Mouse (Mus musculus): ENCODE results near the gene Fblim1. TPM values are rescaled to one million over a fixed set of nuclear protein-coding genes. Genes with fewer than 3 reads are reported as not detected.

Fblim1 gene
- polyA plus RNA-seq, 1 experiment = 8.4 TPM

DNA sequence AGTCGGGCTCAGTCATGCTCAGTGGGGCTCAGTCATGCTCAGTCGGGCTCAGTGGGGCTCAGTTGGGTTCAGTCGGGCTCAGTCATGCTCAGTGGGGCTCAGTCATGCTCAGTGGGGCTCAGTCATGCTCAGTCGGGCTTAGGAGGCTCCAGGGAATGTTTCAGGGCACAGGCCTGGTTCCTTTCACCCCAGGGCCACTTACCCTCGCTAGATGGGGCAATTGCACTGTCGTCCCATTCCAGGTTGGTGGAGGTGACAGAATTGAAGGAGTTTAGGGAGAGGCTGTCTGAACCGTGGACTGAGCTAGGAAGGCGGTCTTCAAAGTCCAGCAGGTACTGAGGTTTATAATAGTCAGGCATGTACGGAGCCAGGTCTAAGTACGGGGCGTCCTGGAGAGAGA, 33.6 kb upstream of the Fblim1 start:
- 68% methylated on average over 11 of the region's 11 CpGs for WGBS
- Histone ChIP-seq H3K4me3 (ENCODE audit: extremely low read depth, insufficient read depth, insufficient read length) (no peak overlapping the region), H3K27me3 (ENCODE audit: control insufficient read depth, insufficient read depth, low read length) (no peaks in the 10 kb centered on the region), H3K36me3 (ENCODE audit: control insufficient read depth, insufficient read depth, low read length) (peaks cover 9% of the 10 kb centered on the region), H3K4me1 (ENCODE audit: control insufficient read depth, insufficient read depth, insufficient read length) (no peaks in the 10 kb centered on the region), H3K27ac (ENCODE audit: insufficient read depth, low read length) (no peak overlapping the region)
- DNase-seq (ENCODE audit: low read depth in 1 of 2, low spot score in 2 of 2) = no peak
- TF ChIP-seq POLR2A (IDR thresholded peaks at IDR 0.05; ENCODE audit: low read depth, low read length) (no peak), CTCF (IDR thresholded peaks at IDR 0.05; ENCODE audit: extremely low read depth, insufficient read depth, insufficient read length, insufficient replicate concordance) (no peak)

DNA sequence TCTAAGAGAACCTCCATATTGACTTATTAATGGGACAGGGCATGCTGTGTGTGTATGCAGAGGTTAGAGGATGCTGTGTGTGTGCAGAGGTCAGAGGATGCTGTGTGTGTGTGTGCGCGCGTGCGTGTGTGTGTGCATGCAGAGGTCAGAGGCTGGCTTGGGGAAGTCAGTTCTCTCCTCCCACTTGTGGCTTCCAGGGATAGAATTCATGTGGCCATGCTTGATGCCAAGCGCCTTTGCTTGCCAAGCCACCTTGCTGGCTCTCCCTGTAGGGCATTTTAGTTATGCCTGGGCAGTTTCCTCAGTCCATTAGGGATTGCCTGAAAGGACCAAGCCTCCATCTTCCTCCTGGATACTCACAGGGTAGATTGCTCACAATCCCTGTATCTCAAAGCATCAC, 30.8 kb upstream of the Fblim1 start:
- Histone ChIP-seq H3K4me1 (ENCODE audit: control insufficient read depth, insufficient read depth, insufficient read length) (no peaks in the 10 kb centered on the region), H3K4me3 (ENCODE audit: extremely low read depth, insufficient read depth, insufficient read length) (no peak overlapping the region), H3K27me3 (ENCODE audit: control insufficient read depth, insufficient read depth, low read length) (no peaks in the 10 kb centered on the region), H3K27ac (ENCODE audit: insufficient read depth, low read length) (no peak overlapping the region), H3K36me3 (ENCODE audit: control insufficient read depth, insufficient read depth, low read length) (peaks cover 24% of the 10 kb centered on the region)
- WGBS = 94% methylated on average over 5 of the region's 5 CpGs
- TF ChIP-seq POLR2A (IDR thresholded peaks at IDR 0.05; ENCODE audit: low read depth, low read length) (no peak), CTCF (IDR thresholded peaks at IDR 0.05; ENCODE audit: extremely low read depth, insufficient read depth, insufficient read length, insufficient replicate concordance) (no peak)
- DNase-seq (ENCODE audit: low read depth in 1 of 2, low spot score in 2 of 2) = no peak

DNA sequence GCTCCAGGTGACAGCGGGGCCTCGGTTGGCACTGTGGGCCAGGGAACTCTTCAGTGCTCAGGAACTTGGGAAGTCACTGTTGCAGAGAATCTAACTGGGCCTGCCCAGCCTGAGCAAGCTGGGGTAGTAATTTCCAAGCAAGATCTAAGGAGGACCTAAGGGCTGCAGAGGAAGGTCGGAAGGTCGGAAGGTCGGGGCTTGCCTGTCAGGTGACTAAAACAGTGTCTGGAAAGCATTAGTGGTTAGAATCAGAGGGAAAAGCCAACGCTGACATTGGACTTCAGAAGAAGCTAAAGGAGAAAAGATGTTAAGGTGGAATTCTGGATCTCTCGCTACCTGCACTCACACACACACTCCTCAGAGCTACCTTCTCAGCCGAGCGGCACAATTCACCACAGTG, 30.1 kb upstream of the Fblim1 start:
- Histone ChIP-seq H3K4me1 (ENCODE audit: control insufficient read depth, insufficient read depth, insufficient read length) (no peaks in the 10 kb centered on the region), H3K4me3 (ENCODE audit: extremely low read depth, insufficient read depth, insufficient read length) (no peak overlapping the region), H3K27ac (ENCODE audit: insufficient read depth, low read length) (no peak overlapping the region), H3K36me3 (ENCODE audit: control insufficient read depth, insufficient read depth, low read length) (peaks cover 28% of the 10 kb centered on the region), H3K27me3 (ENCODE audit: control insufficient read depth, insufficient read depth, low read length) (no peaks in the 10 kb centered on the region)
- TF ChIP-seq CTCF (IDR thresholded peaks at IDR 0.05; ENCODE audit: extremely low read depth, insufficient read depth, insufficient read length, insufficient replicate concordance) = no peak
- no peak for TF ChIP-seq POLR2A (IDR thresholded peaks at IDR 0.05; ENCODE audit: low read depth, low read length)
- no peak for DNase-seq (ENCODE audit: low read depth in 1 of 2, low spot score in 2 of 2)
- WGBS = 91% methylated on average over 9 of the region's 9 CpGs

DNA sequence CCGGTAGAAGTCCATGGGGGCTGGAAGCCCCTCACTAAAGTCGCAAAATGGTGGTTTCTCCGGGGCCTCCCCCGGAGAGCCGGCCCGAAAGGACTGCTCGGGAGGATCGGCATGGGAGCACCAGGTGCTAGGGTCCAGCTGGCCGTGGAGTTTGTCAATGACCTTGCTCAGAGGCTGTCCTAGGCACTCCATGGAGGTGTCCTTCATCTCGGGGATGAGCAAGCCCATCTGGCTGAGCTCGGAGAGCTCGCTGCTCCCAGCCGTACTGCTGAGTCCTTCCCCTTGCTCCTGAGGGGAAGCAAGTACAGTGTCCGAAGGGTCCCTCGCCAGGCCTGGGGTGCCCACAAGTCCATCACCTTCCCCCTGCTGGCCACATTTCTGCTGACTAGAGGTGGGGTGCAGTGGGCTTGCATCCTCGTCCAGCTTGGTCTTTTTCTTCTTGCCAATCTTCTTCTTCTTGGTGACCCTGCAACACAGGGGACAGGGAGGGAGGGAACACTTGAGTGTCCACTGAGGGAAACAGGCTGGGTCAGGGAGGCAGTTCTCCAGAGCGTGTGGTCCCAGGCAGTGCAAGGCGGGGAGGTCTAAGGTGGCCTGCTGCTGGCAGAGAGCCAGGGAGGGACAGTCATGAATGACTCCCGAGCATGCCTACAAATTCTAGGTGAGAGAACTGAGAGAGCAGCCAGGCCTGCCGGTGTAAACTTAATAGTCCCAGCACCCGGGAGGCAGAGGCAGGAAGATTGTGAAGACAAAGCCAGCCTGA, 26.4 kb upstream of the Fblim1 start:
- Histone ChIP-seq H3K27me3 (ENCODE audit: control insufficient read depth, insufficient read depth, low read length) (no peaks in the 10 kb centered on the region), H3K4me1 (ENCODE audit: control insufficient read depth, insufficient read depth, insufficient read length) (no peaks in the 10 kb centered on the region), H3K27ac (ENCODE audit: insufficient read depth, low read length) (no peak overlapping the region), H3K4me3 (ENCODE audit: extremely low read depth, insufficient read depth, insufficient read length) (no peak overlapping the region), H3K36me3 (ENCODE audit: control insufficient read depth, insufficient read depth, low read length) (peaks cover 50% of the 10 kb centered on the region)
- DNase-seq (ENCODE audit: low read depth in 1 of 2, low spot score in 2 of 2) = no peak
- 93% methylated on average over 21 of the region's 21 CpGs for WGBS
- TF ChIP-seq CTCF (IDR thresholded peaks at IDR 0.05; ENCODE audit: extremely low read depth, insufficient read depth, insufficient read length, insufficient replicate concordance) (no peak), POLR2A (IDR thresholded peaks at IDR 0.05; ENCODE audit: low read depth, low read length) (no peak)

DNA sequence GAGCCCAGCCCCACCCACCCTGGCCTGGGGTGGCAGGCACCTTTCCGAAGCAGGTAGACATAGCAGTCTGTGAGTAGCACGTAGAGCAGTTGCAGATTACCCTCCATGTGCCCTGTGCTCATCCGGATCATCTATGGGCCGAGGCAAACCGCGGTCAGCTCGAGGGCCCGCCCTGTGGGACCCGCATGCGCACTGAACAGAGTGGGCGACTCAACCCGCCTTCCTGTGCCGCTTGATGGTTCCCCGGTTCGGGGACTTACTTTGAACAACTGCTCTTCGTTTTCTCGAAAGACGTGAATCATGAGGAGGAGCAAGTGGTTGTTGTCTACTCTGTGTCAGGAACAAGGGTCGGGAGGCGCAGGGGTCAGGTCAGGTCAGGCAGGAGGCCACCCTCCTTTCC, 25.4 kb upstream of the Fblim1 start:
- 96% methylated on average over 20 of the region's 20 CpGs for WGBS
- H3K36me3 ChIP-seq (ENCODE audit: control insufficient read depth, insufficient read depth, low read length) = peaks cover 51% of the 10 kb centered on the region
- H3K27me3 ChIP-seq (ENCODE audit: control insufficient read depth, insufficient read depth, low read length) = no peaks in the 10 kb centered on the region
- DNase-seq (ENCODE audit: low read depth in 1 of 2, low spot score in 2 of 2) = no peak
- no peak overlapping the region for H3K27ac ChIP-seq (ENCODE audit: insufficient read depth, low read length)
- no peak overlapping the region for H3K4me3 ChIP-seq (ENCODE audit: extremely low read depth, insufficient read depth, insufficient read length)
- TF ChIP-seq CTCF (IDR thresholded peaks at IDR 0.05; ENCODE audit: extremely low read depth, insufficient read depth, insufficient read length, insufficient replicate concordance) (no peak), POLR2A (IDR thresholded peaks at IDR 0.05; ENCODE audit: low read depth, low read length) (no peak)
- H3K4me1 ChIP-seq (ENCODE audit: control insufficient read depth, insufficient read depth, insufficient read length) = no peaks in the 10 kb centered on the region

DNA sequence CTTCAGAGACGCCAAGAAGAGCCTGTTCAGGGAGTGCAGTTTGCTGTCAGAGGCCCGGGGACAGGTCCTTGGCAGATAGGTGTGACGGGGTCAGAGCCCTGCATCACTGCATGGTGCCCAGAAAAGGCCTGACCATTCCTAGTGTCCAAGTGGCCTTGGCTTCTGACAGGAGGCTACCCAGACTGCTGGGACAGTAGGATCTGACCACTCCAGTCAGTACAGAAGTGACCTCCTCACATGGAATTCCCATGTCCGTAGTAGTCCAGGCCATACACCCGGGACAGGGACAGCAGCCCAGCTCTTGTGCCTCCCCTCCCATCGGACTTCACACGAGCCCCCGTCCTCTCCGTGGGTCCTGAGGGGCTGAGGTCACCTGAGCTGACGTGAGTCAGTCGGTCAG, 24.1 kb upstream of the Fblim1 start:
- Histone ChIP-seq H3K4me3 (ENCODE audit: extremely low read depth, insufficient read depth, insufficient read length) (no peak overlapping the region), H3K36me3 (ENCODE audit: control insufficient read depth, insufficient read depth, low read length) (peaks cover 50% of the 10 kb centered on the region), H3K27me3 (ENCODE audit: control insufficient read depth, insufficient read depth, low read length) (no peaks in the 10 kb centered on the region), H3K4me1 (ENCODE audit: control insufficient read depth, insufficient read depth, insufficient read length) (peaks cover 5% of the 10 kb centered on the region; the same call in 1 of the 2 replicates), H3K27ac (ENCODE audit: insufficient read depth, low read length) (no peak overlapping the region)
- TF ChIP-seq CTCF (IDR thresholded peaks at IDR 0.05; ENCODE audit: extremely low read depth, insufficient read depth, insufficient read length, insufficient replicate concordance) (no peak), POLR2A (IDR thresholded peaks at IDR 0.05; ENCODE audit: low read depth, low read length) (no peak)
- 97% methylated on average over 11 of the region's 11 CpGs for WGBS
- no peak for DNase-seq (ENCODE audit: low read depth in 1 of 2, low spot score in 2 of 2)

DNA sequence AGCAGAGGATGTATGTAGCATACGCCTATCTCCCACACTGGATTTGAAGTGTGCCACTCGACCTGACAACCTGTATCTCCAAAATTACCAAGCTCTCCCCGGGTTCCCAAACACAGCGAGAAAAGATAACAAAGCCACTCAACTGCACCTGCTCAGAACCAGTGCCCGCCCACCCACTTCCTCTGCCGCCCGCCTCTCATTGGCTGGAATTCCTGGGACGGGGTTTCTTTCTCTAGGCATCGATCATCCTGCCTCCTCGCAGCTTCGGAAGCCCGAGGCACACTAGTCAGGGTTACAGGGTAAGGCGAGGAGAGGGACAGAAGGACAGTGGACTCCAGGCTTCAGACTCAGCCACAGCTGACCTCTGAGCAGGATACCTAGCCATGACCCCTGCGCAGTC, 22.8 kb upstream of the Fblim1 start:
- 92% methylated on average over 14 of the region's 14 CpGs for WGBS
- Histone ChIP-seq H3K36me3 (ENCODE audit: control insufficient read depth, insufficient read depth, low read length) (peaks cover 46% of the 10 kb centered on the region), H3K27ac (ENCODE audit: insufficient read depth, low read length) (no peak overlapping the region), H3K4me3 (ENCODE audit: extremely low read depth, insufficient read depth, insufficient read length) (no peak overlapping the region), H3K4me1 (ENCODE audit: control insufficient read depth, insufficient read depth, insufficient read length) (peaks cover 5% of the 10 kb centered on the region; the same call in 1 of the 2 replicates), H3K27me3 (ENCODE audit: control insufficient read depth, insufficient read depth, low read length) (no peaks in the 10 kb centered on the region)
- DNase-seq (ENCODE audit: low read depth in 1 of 2, low spot score in 2 of 2) = no peak
- TF ChIP-seq POLR2A (IDR thresholded peaks at IDR 0.05; ENCODE audit: low read depth, low read length) (no peak), CTCF (IDR thresholded peaks at IDR 0.05; ENCODE audit: extremely low read depth, insufficient read depth, insufficient read length, insufficient replicate concordance) (no peak)

Data from spleen, adult 2 months (tissue).